Mouse (Mus musculus) midbrain, embryonic 13.5 days (tissue): Measurements from ENCODE around the gene S100pbp. TPM values are rescaled to one million over a fixed set of nuclear protein-coding genes. Genes with fewer than 3 reads are reported as not detected.
A peak's percentile ranks its signal among the peaks of the same experiment; 100 is the strongest.

Experiments
- ATAC-seq: fragments of 200-750 bp; cut with Nextera tagmentation; 2 replicates; pipeline ENCODE4 v1.8.0; 2017; ENCODE audit warnings: mild to moderate bottlenecking, moderate TSS enrichment, moderate library complexity
- H3K27ac ChIP-seq: fragments of 300-500 bp; sonication (generic); 2 replicates; pipeline ENCODE4 v1.5.1; 2015; ENCODE audit warnings: inconsistent platforms, mild to moderate bottlenecking, moderate library complexity
- H3K27me3 ChIP-seq: fragments of 300-500 bp; sonication (generic); 2 replicates; pipeline ENCODE4 v1.6.1; 2015; ENCODE audit warnings: mild to moderate bottlenecking, inconsistent platforms
- H3K36me3 ChIP-seq: fragments of 300-500 bp; sonication (generic); 2 replicates; pipeline ENCODE4 v1.6.1; 2015; ENCODE audit warnings: mild to moderate bottlenecking, inconsistent platforms
- H3K4me1 ChIP-seq: fragments of 300-500 bp; sonication (generic); replicated peaks from 2 replicates; pipeline ENCODE4 v1.6.1; 2015; ENCODE audit warnings: inconsistent platforms
- H3K4me2 ChIP-seq: fragments of 300-500 bp; sonication (generic); replicated peaks from 2 replicates; pipeline ENCODE4 v1.6.1; 2015; ENCODE audit warnings: moderate library complexity, mild to moderate bottlenecking, inconsistent platforms
- H3K4me3 ChIP-seq: fragments of 300-500 bp; sonication (generic); replicated peaks from 2 replicates; pipeline ENCODE4 v1.5.1; 2015; ENCODE audit warnings: mild to moderate bottlenecking, inconsistent platforms
- H3K9ac ChIP-seq: fragments of 300-500 bp; sonication (generic); replicated peaks from 2 replicates; pipeline ENCODE4 v1.6.1; 2015; ENCODE audit warnings: mild to moderate bottlenecking, inconsistent platforms
- H3K9me3 ChIP-seq: fragments of 300-500 bp; sonication (generic); 2 replicates; pipeline ENCODE4 v1.6.1; 2016; ENCODE audit warnings: mild to moderate bottlenecking, inconsistent platforms
- WGBS: fragments of 180-500 bp; shearing (Covaris S2); methylation state at CpG from one replicate; pipeline ENCODE4 v1.1.7; 2015; 5-methylcytosine and 5-hydroxymethylcytosine counted together
- polyA plus RNA-seq: library from polyadenylated mRNA; unstranded; fragments of >200 nt; fragmentation: Nextera tagmentation; extraction: Ambion mirVana; gene quantifications from 2 replicates; pipeline ENCODE4 v1.2.1, GENCODE M21; 2015

S100pbp gene
- 19.9 and 21.3 TPM in 2 replicates for polyA plus RNA-seq

DNA sequence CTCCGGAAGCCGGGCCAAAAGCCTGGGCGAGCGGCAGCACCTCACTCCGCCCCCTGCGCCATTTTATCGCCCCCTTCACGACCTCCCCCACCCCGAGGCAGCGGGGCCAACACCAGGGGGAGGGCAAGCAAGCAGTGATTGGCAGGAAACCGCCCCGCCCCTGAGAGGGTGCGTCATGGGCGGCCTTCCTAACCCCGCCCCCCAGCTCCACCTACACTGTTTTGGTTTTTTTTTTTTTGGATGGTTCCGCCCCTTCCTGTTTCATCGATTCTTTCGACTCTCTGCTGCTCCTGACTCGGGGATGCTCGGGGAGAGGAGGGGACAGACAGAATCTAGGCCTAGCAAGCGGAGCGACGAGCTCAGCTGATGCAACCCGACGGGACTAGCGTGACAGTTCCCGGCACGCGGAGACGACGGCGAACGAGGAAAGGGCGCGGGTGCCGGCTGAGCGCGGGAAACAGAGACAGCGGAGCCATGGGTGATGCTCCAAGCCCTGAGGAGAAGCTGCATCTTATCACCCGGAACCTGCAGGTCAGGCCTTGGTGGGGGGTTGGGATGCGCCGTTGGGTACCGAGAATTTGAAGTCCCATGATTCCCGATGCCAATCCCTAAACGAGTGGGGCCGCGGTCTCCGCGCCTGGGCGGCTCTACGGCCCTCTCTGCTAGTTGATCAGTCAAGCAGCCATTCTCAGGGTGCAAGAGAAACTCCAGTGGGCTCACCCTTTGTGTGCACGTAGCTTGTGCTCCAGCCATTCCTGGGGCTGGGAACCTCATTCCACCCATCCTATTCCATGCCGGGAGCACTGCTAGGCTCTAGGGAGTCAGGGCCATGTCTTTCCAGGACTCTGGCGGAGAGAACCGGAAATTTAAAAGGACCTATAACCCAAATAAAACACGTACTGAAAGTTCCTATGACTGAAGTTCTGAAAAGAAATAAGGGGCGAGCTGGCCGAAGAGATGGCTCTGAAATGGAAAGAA, at the start of gene S100pbp, which contains the start of gene Yars:
TSS of gene S100pbp (minus strand) at position 186 of the 978 bp plus-strand sequence.
TSS of gene Yars (plus strand) at position 219 of the 978 bp plus-strand sequence.
- peak; percentile 86 for ATAC-seq
- under 1% methylated on average over 51 of the region's 58 CpGs for WGBS
- H3K4me2 ChIP-seq: peak within 1 kb of the TSS; percentile 93

DNA sequence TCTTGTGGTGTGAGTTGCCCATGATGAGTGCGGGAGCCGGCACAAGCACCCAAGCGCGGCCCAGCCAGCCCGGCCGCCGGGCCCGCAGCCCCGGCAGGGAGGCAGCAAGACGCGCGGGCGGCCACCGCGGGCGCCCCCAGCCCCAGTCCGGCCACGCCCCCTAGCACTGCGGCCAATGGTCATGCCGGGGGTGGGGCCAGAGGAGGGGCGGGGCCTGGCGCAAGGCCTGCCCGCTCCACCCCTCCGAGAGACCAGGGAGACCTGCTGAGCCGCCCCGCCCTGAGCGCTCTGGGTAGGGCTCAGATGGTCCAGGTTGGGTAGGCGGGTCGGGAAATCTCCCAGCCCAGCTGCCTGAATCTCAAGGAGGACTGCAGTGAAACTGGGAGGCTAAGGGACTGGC, 49.5 kb upstream of the S100pbp start:
- WGBS: 1% methylated on average over 24 of the region's 29 CpGs
- Histone ChIP-seq H3K9me3 (no peaks in the 10 kb centered on the region), H3K9ac (peak overlapping the region; percentile 82), H3K36me3 (no peaks in the 10 kb centered on the region), H3K27ac (peak overlapping the region; percentile 60), H3K27me3 (no peaks in the 10 kb centered on the region; the same call in 1 of the 2 replicates), H3K4me2 (peak overlapping the region; percentile 90), H3K4me3 (peak overlapping the region; percentile 76), H3K4me1 (peaks cover 50% of the 10 kb centered on the region)
- ATAC-seq: peak; percentile 88

More for the DNA sequence above, at the start of gene S100pbp, which contains the start of gene Yars:
- Histone ChIP-seq H3K27me3 (no peaks in the 10 kb centered on the region), H3K4me3 (peak within 1 kb of the TSS; percentile 79), H3K9ac (peak within 1 kb of the TSS; percentile 82), H3K4me1 (peaks cover 35% of the 10 kb centered on the region), H3K36me3 (peaks cover 11% of the 10 kb centered on the region), H3K27ac (peak within 1 kb of the TSS; percentile 88), H3K9me3 (no peaks in the 10 kb centered on the region)

DNA sequence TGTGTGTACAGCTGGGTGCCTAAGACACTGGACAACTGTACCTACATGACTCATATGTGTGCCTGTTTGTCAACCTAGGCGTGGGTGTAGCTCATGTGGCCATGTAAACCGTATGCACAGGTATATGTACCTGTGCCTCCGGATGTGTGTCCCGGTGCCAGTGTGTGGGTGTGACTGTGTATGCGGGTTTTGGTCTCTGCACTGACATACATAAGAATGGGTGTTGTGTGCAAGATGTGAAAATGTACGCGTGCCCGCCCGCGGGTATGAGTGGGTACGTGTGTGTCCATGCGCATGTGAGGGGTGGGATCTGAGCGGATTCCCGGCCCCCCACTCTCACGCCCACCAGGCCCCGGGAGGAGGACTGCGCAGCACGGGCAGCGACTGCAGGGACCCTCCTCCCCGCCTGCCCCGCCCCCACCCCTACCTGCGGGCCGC, 49.1 kb upstream of the S100pbp start:
- Histone ChIP-seq H3K4me2 (peak overlapping the region; percentile 90), H3K4me3 (peak overlapping the region; percentile 76), H3K9ac (peak overlapping the region; percentile 82), H3K27ac (peak overlapping the region; percentile 60), H3K27me3 (no peaks in the 10 kb centered on the region; the same call in 1 of the 2 replicates), H3K4me1 (peaks cover 50% of the 10 kb centered on the region), H3K9me3 (no peaks in the 10 kb centered on the region), H3K36me3 (no peaks in the 10 kb centered on the region)
- peak; percentile 64 for ATAC-seq
- WGBS: 2% methylated on average over 22 of the region's 23 CpGs

DNA sequence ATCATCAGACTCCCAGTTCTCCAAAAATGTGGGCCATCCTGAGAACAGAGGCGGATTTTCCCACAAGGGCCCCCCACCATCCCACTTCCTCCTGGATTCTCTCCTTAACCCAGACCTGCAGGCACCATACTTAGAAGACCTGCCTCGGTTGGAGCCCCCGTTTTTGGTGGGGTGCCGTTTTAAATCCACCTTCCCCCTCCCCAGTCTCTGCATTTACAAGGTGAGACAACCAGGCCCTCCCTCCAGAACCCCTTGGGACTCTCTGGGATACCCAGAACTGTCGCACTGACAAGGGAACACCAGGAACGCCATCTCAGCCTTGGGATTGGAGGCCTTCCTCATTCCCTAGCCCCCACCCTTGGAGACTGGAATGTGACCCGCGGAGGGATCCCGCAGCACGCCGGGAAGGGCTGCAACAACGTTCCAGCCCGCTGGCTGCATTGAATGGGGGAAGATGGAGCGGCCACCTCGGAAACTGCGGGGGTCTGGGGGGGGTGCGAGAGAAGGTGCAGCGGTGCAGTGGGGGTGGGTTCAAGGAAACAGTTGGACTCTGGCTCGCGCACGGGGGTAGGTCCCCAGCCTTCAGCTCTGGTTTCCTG, 48.4 kb upstream of the S100pbp start:
- H3K36me3 ChIP-seq: no peaks in the 10 kb centered on the region
- 0 out of 2 replicates have a peak, but pooled peaks have one; percentile 13 for ATAC-seq
- peak overlapping the region; percentile 76 for H3K4me3 ChIP-seq
- H3K27ac ChIP-seq: no peak overlapping the region
- H3K27me3 ChIP-seq: no peaks in the 10 kb centered on the region; the same call in 1 of the 2 replicates
- H3K9ac ChIP-seq: peak overlapping the region; percentile 82
- H3K4me1 ChIP-seq: peaks cover 49% of the 10 kb centered on the region
- peak overlapping the region; percentile 90 for H3K4me2 ChIP-seq
- WGBS: 6% methylated on average over 21 of the region's 21 CpGs
- H3K9me3 ChIP-seq: no peaks in the 10 kb centered on the region

DNA sequence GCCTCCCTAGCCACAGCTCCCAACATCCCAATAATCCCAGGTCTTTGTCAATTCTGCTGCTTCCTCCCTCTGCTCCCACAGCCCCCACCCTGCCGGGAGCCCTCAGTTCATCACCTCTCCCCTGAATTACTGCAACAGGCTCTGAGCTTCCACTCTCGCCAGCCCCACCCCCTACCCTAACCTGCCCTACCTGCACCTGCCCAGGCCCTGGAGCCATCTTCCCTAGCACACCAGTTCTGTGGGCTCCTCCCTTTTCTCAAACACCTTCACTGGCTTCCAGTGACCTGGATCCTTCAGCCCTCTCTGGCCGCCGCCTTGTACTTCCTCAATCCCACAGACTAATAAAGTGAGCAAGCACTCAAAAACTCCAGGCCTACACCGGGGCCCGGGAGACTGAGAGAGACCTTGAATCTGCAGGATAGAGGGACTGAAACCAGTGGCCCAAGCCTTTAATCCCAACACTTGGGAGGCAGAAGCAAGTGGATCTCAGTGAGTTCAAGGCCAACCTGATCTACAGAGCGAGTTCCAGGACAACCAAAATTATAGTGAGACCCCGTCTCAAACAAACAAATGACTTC, 46.8 kb upstream of the S100pbp start:
- H3K9ac ChIP-seq: no peak overlapping the region
- peaks cover 38% of the 10 kb centered on the region for H3K4me1 ChIP-seq
- 83% methylated on average over 8 of the region's 8 CpGs for WGBS
- no peaks in the 10 kb centered on the region for H3K36me3 ChIP-seq
- H3K9me3 ChIP-seq: no peaks in the 10 kb centered on the region
- H3K27ac ChIP-seq: no peak overlapping the region
- H3K27me3 ChIP-seq: no peaks in the 10 kb centered on the region; the same call in 1 of the 2 replicates
- H3K4me3 ChIP-seq: no peak overlapping the region
- ATAC-seq: no peak
- no peak overlapping the region for H3K4me2 ChIP-seq

DNA sequence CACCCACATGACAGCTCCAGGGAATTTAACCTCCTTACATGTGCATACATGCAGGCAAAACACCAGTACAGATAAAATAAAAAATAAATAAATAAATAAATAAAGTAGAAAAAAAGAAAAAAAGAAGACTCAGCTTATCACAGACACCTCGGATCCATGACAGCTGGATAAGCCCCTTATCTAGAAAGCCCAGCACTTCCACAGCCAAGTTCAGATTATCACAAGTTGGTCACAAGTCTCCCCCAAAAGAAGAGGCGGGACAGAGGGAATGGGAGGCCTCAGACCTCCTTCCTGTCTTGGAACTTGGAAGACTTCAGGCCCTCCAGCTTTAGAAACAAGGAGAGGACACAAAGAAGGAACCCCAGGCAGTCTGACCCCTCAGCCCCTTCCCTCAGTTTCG, 45.6 kb upstream of the S100pbp start:
- Histone ChIP-seq H3K9ac (0 out of 2 replicates have a peak overlapping the region, but pooled peaks have one; percentile 2), H3K9me3 (no peaks in the 10 kb centered on the region), H3K4me2 (no peak overlapping the region), H3K27ac (no peak overlapping the region), H3K36me3 (no peaks in the 10 kb centered on the region), H3K4me3 (no peak overlapping the region), H3K27me3 (no peaks in the 10 kb centered on the region; the same call in 1 of the 2 replicates), H3K4me1 (peaks cover 37% of the 10 kb centered on the region)
- no peak for ATAC-seq
- 68% methylated on average over 3 of the region's 3 CpGs for WGBS

DNA sequence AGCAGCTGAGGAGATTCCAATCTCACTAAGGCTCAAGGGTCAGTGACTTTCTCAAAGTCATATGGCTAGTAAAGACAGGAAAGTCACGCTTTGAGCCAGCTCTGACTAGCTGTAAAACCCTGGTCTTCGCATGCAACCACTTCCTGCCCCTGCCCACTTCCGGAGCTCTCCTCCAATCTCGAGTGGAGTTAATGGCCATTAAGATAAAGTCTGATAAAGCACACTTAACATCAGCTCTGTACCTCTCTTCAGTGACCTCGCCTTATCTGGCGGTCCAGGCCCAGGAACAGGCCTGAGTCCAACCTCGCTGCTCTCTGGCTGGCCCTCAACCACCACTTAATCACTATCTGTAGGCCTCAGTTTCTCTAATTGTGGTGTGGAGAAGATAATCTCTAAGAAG, 45.0 kb upstream of the S100pbp start:
- Histone ChIP-seq H3K27me3 (no peaks in the 10 kb centered on the region), H3K9ac (no peak overlapping the region), H3K4me3 (no peak overlapping the region), H3K9me3 (no peaks in the 10 kb centered on the region), H3K36me3 (no peaks in the 10 kb centered on the region), H3K4me1 (peaks cover 35% of the 10 kb centered on the region), H3K27ac (no peak overlapping the region), H3K4me2 (no peak overlapping the region)
- WGBS: 82% methylated on average over 7 of the region's 7 CpGs
- ATAC-seq: no peak

DNA sequence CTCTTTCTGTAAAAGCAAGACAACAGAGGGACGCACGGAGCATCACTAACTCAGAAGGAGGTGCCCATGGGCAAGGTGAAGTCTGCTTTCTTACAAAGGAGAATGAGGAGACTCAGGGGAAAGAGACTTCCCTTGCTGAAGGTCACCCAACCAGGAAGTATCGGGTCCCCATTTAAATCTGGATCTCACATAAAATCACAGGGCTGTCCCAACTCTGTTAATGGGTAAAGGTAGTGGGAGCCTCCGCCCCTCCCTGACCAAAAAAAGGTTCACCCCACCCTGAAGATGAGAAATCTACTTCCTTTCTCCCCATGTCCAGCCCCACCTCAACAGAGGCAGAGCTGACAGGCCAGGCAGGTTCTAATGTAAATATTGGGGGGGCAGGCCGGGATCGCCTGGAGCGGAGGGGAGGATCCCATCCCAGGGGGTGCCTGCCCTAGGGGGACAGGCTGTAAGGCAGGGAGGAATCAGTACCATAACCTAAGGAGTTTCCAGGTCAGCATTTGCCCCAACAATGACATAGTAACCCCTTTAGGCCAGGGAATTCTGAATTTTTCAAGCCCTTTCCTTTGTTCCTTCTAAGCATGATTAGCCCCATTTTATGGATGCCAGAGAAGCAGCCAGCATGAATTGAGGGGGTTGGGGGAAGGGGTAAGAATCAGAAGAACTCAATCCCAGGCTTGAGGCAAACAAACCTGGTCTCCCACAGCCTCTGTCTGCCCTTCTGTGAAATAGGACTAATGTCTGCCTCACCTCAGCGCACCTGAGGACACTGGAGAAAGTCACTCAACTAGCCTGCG, 43.2 kb upstream of the S100pbp start:
- Histone ChIP-seq H3K4me3 (no peak overlapping the region), H3K27ac (no peak overlapping the region), H3K27me3 (no peaks in the 10 kb centered on the region), H3K9ac (no peak overlapping the region), H3K36me3 (no peaks in the 10 kb centered on the region), H3K9me3 (no peaks in the 10 kb centered on the region), H3K4me2 (no peak overlapping the region), H3K4me1 (peaks cover 26% of the 10 kb centered on the region)
- 72% methylated on average over 9 of the region's 9 CpGs for WGBS
- no peak for ATAC-seq

DNA sequence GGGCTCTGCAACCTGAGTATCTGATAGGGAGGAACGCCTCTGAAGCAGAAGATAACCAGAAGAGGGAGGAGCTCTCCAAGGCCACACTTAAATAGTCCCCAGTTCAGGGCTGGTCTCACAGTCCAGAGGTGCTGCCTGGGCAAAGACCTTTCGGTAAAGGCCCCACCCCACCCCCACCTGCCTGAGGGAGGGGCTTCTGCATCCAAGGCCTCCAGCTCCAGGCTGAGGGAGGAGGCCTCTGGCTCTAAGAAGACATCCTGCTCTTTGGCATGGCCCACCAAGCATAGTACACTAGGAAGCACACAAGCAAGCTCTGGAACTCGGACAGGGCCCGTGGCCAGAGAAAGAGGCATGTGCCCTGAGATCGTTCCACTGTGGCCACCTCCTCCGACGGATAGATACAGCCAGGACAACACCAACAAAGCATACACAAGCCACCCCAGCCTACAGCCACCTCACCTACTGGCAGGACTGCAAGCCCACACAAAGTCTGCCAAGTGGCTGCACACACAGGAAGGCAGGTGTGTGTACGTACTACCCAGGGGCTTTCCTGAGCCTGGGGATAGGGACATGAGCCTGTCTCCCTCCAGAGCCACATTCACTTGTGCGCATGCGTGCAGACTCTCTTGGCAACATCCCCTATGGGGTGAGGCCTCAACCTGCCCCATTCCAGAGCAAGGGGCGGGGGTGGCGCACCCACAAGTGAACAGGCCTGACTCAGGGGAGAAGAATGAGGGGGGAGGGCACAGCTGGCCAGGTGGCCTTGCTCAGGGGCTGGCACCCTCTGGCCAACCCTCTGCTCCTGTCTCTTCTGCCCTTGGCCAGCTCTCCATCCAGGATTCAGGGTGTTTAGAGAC, 42.3 kb upstream of the S100pbp start:
- no peak overlapping the region for H3K9ac ChIP-seq
- no peaks in the 10 kb centered on the region for H3K27me3 ChIP-seq
- WGBS: 66% methylated on average over 12 of the region's 12 CpGs

DNA sequence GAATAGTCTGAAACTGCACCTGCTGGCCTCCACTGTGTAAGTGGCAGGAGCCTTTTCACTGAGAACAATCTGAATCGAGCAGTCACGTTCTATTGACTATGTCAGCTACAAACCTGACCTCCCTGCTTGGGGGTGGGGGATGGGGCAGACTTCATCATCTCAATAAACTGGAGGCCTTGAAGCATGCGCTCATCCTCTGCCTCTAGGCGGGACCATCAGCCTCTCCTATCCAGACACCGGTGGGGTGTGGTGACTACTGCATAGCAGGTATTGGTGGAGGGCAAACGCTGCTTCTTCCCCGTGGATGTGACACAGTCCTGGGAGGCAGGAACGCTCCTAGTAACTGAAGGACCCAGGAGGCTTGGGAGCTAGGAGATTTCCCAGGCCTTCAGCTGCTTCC, 41.4 kb upstream of the S100pbp start:
- no peaks in the 10 kb centered on the region for H3K9me3 ChIP-seq
- 62% methylated on average over 8 of the region's 8 CpGs for WGBS
- peaks cover 34% of the 10 kb centered on the region for H3K4me1 ChIP-seq
- no peak overlapping the region for H3K4me3 ChIP-seq
- H3K36me3 ChIP-seq: no peaks in the 10 kb centered on the region
- no peak overlapping the region for H3K4me2 ChIP-seq
- no peak overlapping the region for H3K9ac ChIP-seq
- no peaks in the 10 kb centered on the region for H3K27me3 ChIP-seq
- H3K27ac ChIP-seq: no peak overlapping the region
- ATAC-seq: no peak

More for the DNA sequence above, 42.3 kb upstream of the S100pbp start:
- no peak for ATAC-seq
- Histone ChIP-seq H3K9me3 (no peaks in the 10 kb centered on the region), H3K36me3 (no peaks in the 10 kb centered on the region), H3K27ac (no peak overlapping the region), H3K4me2 (no peak overlapping the region), H3K4me1 (peaks cover 27% of the 10 kb centered on the region), H3K4me3 (no peak overlapping the region)
